Mouse (Mus musculus) brain, embryonic 18.5 days (tissue): ENCODE measurements at regions not wholly inside any gene's neighbourhood (a gene's known extent, or its start where the extent isn't known, plus 50 kb on each side); places are given as distances from the start of the nearest gene placed in this dataset.
"Not testable (repeated sequence)": the region's sequence is repeated elsewhere in the genome, so short reads cannot be mapped to it uniquely, and the experiment has no call there.

Experiments used
- DNase-seq: peaks from one replicate; pipeline ENCODE4 v3.0.0-alpha.2; 2012; ENCODE audit warnings: low read depth, low spot score

DNA sequence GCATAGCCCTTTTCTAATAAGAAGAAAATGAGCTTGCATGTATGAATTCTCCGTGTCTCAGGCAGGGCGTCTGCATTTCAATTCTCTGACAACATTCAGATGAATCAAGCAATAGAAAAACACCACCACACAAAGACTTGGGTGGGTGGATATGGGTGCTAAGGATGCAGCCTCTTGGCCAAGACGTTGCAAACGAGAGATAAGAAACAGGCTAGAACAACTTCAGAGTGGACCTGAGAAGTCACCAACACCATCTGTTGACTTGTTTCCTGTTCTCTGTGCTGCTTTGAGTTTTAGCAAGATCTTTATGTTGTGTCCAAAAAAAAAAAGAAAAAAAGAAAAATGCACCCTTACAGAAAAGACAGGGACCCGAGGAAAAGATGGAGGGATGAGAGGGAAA is 277.0 kb downstream of the Gxylt1 start:
- no peak for DNase-seq

DNA sequence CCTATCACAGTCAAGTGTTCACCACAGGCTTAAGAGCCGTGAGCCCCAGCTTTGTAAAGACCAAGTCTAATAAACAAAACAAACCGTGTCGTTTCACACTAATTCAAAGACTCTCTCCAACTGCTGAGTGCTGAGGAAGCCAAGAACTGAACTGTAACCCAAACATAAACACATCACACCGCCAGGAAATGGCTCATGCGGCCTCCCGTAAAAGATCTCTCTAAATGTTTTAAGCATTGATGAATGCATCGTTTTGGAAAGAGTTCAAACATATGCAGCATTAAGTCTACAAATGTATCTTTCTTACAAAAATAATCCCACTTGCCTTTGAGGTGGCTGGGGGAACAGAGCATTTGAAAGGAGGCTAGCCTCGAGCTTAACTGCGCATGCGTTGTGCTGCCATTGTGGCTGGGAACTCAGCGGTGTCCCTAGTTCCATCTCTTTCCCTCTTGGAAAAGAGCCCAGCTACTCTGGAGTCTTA is 280.7 kb downstream of the Gxylt1 start:
- peak; percentile 30 for DNase-seq

DNA sequence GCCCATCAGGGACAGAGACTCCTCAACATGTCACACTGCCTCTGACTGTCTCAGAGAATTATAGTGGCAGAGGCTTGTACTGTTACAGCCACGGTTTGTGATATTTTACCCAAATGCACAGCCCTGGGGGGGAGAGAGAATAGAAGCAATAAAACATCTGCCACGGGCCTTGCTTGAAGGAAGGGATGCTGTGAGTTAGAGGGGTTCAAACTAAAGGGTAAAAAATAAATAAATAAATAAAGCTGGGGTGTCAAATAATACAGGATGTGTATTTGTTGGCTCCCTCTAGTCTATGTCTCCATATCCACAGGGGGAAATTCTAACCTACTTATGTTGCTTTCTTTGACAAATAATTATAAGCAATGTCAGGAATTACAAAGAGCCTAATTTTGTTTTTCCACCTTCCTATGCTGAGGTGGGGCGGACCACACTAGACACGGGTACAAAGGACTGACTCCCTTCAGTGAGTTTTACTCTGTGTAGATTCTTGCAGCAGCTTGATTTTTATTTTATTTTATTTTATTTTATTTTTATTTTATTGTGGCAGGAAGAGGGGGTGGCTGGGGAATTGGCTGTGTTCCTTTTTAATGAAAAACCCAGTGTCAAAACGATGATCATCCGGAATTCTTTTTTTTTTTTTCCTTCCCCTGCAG is 281.3 kb downstream of the Gxylt1 start:
- no peak for DNase-seq

DNA sequence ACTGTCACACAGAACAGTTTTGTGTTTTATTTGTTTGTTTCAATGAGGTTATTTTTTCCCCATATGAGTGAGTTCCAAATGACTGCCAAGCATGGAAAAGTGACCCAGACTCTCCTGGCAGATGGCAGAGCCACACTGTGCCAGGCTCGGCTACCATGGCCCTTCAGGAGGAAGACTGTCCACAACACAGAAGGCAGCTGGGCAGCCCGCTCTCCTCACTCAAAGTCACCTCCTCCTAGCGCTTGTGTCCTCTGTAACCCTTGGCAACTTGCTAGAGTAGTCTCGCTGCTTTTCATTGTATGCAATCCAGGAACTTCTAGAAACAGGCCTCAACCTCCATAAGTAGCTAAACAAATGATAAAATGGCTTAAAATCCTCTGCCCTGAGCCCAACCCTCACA is 299.2 kb downstream of the Gxylt1 start:
- no peak for DNase-seq

DNA sequence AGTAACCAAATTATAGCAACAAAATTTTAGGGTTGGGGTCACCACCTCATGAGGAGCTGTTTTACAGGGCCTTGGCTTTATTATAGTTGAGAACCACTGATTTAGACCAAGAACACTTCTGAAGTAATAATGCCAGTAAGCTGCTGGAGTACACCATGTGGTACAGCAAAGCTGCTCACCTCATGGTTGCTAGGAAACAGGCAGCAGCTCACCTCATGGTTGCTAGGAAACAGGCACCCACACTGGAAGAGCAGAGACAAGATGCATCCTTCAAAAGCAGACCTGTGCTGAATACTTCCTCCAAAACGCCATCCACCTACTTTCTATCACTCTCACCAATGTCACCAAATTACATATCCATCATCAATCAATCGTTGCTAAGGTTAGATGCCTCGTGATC is 300.0 kb downstream of the Gxylt1 start:
- peak; percentile 62 for DNase-seq

DNA sequence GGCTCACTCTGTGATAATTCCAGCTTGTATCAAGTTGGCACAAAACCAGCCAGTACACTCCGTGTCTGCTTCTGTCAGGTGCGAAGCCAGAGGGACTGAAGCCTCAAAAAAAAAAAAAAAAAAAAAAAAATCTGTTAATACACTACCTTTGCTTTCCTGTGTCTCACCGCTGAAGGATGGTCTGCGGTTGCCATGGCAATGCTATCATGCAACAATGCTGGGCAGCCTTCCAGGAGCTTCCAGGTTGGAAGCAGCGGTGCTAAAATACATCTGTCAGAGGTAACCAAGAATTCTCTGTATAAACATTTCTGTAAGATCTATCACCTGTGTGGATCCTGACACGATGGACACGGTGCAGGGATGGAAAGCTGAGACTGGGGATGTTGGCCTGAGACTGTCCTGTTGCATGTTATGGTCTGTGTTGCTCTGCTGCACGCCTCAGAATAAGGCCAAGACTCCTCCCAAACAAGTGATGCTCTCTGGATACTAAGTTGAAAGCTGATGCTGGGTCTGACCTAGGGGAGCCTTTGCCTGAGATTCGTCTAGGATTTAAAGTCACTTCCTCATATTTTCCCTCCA is 301.2 kb downstream of the Gxylt1 start:
- peak; percentile 54 for DNase-seq

DNA sequence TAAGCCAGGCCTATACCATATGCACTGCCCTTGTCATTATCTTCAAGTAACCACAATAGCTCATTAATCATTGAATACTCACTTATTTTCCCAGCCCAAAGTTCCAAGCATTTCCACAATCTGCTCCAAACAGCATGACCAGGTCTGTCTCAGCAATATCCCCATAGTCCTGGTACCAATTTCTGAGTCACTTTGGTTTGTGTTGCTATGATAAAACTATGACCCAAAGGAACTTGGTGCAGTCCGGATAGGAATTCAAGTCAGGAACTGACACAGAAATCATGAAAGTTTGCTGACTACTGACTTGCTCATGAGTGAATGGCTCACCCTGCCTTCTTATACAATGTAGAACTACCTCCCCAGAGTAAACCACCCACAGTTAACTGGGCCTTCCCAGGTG is 309.4 kb downstream of the Gxylt1 start:
- DNase-seq: no peak

DNA sequence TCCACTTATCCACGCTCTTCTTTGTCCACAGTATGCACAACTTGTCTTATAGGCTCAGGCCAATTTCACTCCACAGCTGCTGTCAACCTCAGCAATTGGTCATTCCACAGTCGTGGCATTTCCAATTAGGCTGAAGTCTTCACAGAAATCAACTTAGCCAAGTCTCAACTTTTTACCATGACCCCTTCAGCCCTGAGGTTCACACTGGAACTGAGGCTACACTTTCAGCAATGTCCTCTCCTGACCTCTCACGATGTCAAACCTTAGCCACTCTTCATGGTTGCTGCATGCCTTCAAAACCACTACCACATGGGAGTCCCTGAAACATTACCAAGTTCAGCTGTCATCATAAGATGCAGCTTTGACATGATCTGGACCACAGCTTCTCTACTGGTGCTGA is 310.1 kb downstream of the Gxylt1 start:
- DNase-seq: no peak

DNA sequence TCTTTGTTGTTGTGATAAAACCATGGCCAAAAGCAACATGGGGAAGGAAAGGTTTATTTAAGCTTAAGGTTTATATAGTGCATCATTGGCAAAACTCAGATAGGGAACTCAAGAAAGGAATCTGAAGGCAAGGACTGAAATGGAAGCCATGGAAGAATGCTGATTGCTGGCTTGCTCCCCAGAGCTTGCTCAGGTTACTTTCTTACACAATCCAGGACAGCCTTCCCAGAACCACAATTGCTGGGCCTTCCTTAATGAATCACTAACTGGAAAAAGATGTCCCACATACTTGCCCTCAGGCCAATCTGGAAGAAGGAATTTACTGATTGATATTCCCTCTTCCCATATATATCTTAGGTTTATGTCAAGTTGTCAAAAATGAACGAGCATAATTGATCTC is 310.8 kb downstream of the Gxylt1 start:
- no peak for DNase-seq

DNA sequence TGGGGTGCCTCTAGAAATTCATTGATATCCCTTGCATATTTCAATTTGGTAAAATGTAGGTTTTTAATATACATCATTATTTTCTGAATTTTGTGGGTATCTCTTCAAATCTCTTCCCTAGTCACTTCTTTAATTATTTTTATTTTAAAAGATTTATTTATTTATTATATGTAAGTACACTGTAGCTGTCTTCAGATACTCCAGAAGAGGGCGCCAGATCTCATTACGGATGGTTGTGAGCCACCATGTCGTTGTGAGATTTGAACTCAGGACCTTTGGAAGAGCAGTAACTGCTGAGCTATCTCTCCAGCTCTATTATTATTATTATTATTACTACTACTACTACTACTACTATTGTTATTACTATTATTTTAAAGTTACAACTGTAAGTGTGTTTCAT is 324.1 kb downstream of the Gxylt1 start:
- DNase-seq: not testable (repeated sequence)

DNA sequence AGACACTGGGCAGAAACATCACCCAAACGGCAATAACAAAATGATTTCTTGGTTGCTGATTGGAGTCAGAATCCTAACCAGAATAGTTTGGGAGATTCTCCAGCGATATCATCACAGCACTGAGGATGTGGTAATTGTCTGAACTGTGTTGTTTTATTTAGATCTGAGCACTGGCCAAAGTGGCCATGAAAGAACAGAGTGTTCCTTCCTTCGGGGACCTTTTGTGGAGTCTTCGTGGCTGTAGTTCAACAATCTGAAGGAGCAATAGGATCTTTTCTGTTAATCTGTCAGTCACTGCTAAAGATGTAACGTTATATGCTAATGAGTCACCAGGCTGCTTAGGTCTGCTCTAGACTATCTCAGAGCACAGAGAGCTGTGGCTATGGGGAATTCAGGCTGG is 328.8 kb downstream of the Gxylt1 start:
- DNase-seq: no peak

DNA sequence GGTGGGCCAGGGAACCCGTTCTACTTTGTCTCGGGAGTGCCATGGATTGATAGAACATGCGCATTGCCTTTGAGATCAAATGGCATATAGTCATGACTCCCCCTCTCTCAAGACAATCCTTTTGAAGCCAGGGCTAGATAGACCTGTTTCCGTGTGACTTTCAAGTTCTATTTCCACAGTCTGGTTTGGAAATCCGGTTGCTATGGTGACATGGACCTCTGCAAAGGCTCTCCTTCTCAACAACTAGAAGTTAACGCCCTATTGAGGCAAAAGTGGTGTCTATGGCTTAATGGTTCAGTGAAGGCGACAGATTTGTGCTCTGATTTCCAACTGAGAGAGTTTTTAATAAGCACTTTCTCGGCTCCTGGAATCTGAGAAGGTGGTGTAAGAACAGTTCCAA is 371.2 kb downstream of the Gxylt1 start:
- DNase-seq: no peak

DNA sequence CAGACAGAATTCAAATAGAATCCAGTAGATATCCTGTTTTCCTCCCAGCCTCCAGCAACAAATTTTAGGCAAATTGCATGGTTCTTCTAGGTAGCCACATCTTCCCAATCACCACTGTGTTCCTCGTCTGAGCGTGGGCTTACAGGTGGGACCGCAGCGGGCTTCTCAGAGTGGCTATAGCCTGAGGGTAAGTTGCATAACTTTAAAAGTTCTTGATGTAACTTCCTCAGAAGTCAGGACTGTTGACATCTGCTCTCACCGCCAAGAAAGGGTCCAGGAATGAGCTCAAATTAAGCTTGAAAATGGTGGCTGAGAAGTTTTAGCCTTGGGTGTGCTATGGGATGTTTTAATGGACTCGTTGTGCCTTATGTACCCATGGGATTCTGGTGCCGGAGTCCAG is 377.7 kb downstream of the Gxylt1 start:
- DNase-seq: no peak

DNA sequence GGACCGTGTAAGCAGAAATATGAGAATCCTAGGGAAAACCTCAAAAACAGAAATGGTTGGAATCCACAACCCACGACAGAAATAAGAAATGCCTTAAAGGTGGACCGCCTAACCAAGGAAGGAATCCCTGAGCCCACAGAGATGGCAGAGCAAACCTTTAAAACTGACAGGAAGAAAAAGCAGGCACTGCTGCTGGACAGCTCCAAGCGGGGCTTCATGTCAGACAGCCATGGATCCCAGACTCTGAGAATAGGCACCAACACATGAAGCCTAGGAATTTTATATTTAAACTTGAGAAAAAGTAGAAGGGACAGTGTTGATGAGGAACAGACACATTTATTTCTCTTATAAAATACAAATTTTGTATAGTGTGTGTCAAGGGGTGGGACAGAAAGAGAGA is 379.1 kb downstream of the Gxylt1 start:
- no peak for DNase-seq

DNA sequence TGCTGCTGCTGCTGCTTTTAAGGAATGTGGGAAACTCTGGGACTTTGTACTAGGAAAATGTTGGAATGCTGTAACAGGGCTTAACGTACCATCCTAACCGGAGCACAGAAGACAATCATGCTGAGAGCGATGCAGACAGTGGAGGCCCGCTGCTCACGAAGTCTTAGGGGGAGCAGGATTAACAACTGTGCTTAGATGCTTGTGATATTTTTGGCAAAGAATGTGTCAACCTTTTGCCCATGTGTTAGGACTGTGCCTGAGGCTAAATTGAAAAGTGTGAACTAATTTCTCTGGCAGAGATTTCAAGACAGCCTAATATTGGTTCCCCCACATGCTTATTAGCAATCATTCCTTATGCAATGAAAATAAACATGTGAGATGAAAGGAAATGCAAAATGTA is 398.5 kb downstream of the Gxylt1 start:
- DNase-seq: no peak

DNA sequence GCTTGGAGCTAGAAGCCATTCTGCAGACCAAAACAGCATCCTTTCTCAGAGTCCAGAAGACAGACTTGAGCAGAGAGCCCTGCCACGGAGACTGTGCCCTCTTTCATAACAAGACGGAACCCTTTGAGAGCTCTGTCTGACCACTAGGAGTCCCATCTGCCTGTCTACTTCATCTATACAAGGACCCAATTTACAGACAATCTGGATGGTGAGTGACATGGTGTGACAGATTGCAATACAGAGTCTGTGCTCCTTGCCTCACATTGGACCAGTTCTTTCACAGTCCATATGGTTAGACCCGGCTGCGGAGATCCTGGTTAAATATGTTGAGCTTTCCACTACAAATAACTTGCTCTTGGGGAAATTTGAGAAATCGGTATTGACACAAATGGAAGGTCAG is 410.9 kb downstream of the Gxylt1 start:
- no peak for DNase-seq

DNA sequence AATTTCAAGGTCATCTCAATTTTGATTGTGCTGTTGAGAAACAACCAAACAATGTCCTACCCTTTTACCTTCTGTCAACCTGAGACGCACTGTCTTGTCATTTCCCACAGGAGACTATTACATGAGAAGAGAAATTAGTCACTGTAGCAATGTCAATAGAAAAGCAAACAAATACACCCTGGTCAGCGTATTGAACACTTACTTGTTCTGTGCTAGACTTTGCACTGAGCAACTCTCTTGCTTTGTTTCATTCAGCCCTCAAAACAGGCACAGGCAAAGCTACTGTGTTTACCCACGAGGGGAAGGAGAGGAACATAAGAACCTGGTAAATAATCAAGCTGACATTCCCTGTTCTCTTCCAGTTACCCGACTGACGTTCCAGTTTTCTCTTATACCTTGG is 424.1 kb downstream of the Gxylt1 start:
- no peak for DNase-seq

DNA sequence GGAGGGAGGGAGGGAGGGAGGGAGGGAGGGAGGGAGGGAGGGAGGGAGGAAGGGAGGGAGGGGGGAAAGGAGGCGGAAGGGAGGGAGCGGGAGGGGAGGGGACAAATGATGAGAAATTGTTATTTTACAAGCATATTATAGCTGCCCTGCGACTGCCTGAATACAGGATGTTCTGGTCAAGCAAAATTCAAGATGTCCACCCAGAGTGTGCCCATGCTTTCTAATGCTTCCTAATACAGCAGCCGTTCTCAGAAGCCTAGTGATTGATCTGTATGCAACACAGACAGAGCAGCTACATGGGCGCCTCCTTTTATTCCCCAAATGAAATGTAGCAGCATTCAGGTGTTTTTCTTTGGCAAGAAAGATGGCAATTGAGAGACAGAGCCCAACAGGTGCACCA is 434.9 kb downstream of the Gxylt1 start:
- no peak for DNase-seq

DNA sequence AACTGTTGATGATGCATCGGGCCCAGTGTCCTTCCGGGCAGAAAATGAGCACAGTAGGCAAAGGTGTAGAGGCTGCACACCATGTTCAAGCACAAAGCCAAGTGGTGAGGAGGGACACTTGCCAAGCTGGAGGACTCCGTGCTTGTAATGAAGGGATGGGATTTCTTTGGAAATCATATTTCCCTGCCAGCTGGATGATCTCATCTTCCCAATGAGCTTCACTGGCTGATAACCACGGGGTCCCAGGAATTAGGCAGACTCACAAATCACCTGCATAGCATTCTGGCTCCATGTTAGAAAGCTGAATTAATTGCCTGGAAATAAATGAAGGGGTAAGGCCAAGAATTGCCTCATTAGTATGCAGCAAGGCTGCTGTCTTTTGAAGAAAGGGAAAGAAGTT is 435.4 kb downstream of the Gxylt1 start:
- peak; percentile 37 for DNase-seq

DNA sequence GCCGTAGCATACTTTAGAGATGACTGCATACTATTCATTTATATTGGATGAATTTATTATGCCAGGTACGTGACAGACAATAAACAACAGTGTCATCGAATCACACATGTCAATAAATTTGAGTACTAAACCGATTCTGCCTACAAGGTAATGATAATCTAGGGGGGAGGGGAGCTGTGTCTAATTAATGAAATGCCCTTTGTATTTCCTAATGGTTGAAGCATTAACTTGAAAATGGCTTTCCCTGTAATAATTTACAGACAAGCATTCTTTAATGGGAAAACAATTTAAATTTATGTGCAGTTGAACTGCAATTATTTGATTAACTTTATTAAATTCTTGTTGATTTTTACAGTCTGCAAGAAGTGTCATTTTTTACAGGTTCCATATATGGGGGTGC is 429.5 kb downstream of the Pdzrn4 start:
- DNase-seq: no peak
